Mouse (Mus musculus): ENCODE results near the gene Gm49325. TPM values are rescaled to one million over a fixed set of nuclear protein-coding genes. Genes with fewer than 3 reads are reported as not detected.
A peak's percentile ranks its signal among the peaks of the same experiment; 100 is the strongest.

Gm49325 gene
- total RNA-seq, 2 experiments from 2014 or later, result 6.5 to 7.4 TPM

GRCm38 (mm10) chr10:77626036-77626435 lies 20.0 kb downstream of the Gm49325 start:
- DNase-seq, result peak; percentile 50

GRCm38 (mm10) chr10:77626591-77626990 lies 20.6 kb downstream of the Gm49325 start:
- no peak for DNase-seq

GRCm38 (mm10) chr10:77627497-77627896 lies 21.5 kb downstream of the Gm49325 start:
- DNase-seq, result peak; percentile 73

GRCm38 (mm10) chr10:77629163-77629562 lies 23.2 kb downstream of the Gm49325 start:
- DNase-seq, result no peak

- DNase-seq, result no peak
Measured at GRCm38 (mm10) chr10:77629970-77630369, 24.0 kb downstream of the Gm49325 start.

GRCm38 (mm10) chr10:77634016-77634415 lies 28.0 kb downstream of the Gm49325 start:
- no peak for DNase-seq

- no peak for DNase-seq
Measured at GRCm38 (mm10) chr10:77634452-77635231, 28.6 kb downstream of the Gm49325 start.

GRCm38 (mm10) chr10:77636234-77636922 lies 30.4 kb downstream of the Gm49325 start:
- no peak for DNase-seq

GRCm38 (mm10) chr10:77638956-77639355 lies 33.0 kb downstream of the Gm49325 start:
- DNase-seq, result no peak

GRCm38 (mm10) chr10:77643160-77643559 lies 37.2 kb downstream of the Gm49325 start:
- no peak for DNase-seq

- DNase-seq, result no peak
Measured at GRCm38 (mm10) chr10:77645571-77645970, 39.6 kb downstream of the Gm49325 start.

GRCm38 (mm10) chr10:77647461-77647860 lies 41.5 kb downstream of the Gm49325 start:
- DNase-seq, result no peak

- DNase-seq, result no peak
Measured at GRCm38 (mm10) chr10:77647901-77648300, 41.9 kb downstream of the Gm49325 start.

- DNase-seq, result no peak
Measured at GRCm38 (mm10) chr10:77652046-77652445, 46.0 kb downstream of the Gm49325 start.

GRCm38 (mm10) chr10:77658286-77658994 lies 52.4 kb downstream of the Gm49325 start:
- DNase-seq, result no peak

GRCm38 (mm10) chr10:77663949-77664665 lies 58.1 kb downstream of the Gm49325 start:
- DNase-seq, result no peak

GRCm38 (mm10) chr10:77666342-77666741 lies 60.3 kb downstream of the Gm49325 start:
- no peak for DNase-seq

- no peak for DNase-seq
Measured at GRCm38 (mm10) chr10:77667402-77667801, 61.4 kb downstream of the Gm49325 start.

- no peak for DNase-seq
Measured at GRCm38 (mm10) chr10:77670710-77671109, 64.7 kb downstream of the Gm49325 start.

GRCm38 (mm10) chr10:77671519-77671918 lies 65.5 kb downstream of the Gm49325 start:
- no peak for DNase-seq

GRCm38 (mm10) chr10:77673765-77674164 lies 67.8 kb downstream of the Gm49325 start:
- DNase-seq, result no peak

GRCm38 (mm10) chr10:77677562-77677961 lies 71.6 kb downstream of the Gm49325 start:
- no peak for DNase-seq

Measured in gastrocnemius, postnatal 25 days (tissue).